Mouse (Mus musculus) embryonic fibroblast, embryonic 13.5 days (primary cell): ENCODE measurements around the gene Slc2a6.

Experiments used
- CTCF ChIP-seq: IDR thresholded peaks from 2 replicates; pipeline ENCODE4 v1.5.1; 2011; ENCODE audit warnings: mild to moderate bottlenecking, control low read depth, low read length, moderate library complexity, borderline replicate concordance; ENCODE audit not compliant: insufficient read depth
- POLR2A ChIP-seq: IDR thresholded peaks from 2 replicates; pipeline ENCODE4 v1.6.1; 2011; ENCODE audit warnings: low read depth, mild to moderate bottlenecking, control low read depth, low read length, moderate library complexity

GRCm38 (mm10) chr2:26973960-26974359, 53.8 kb downstream of the Slc2a6 start:
- TF ChIP-seq CTCF: no peak
- TF ChIP-seq POLR2A: no peak
